Mouse (Mus musculus): Measurements from ENCODE around the gene Rpa1.
"Not testable (repeated sequence)": the region's sequence is repeated elsewhere in the genome, so short reads cannot be mapped to it uniquely, and the experiment has no call there.

GRCm38 (mm10) chr11:75295534-75295933 is 52.6 kb downstream of the Rpa1 start:
- not testable (repeated sequence) for TF ChIP-seq CTCF (IDR thresholded peaks at IDR 0.05; ENCODE audit: low read depth, low read length); GATA1 (IDR thresholded peaks at IDR 0.05; ENCODE audit: borderline replicate concordance, low read length); POLR2AphosphoS5 (IDR thresholded peaks at IDR 0.05; ENCODE audit: insufficient replicate concordance, low read depth, low read length); GATA2 (IDR thresholded peaks at IDR 0.05; ENCODE audit: borderline replicate concordance, low read depth, low read length)
